Comparison of ENCODE assay signal across 8 mouse cellular contexts in the genomic region with DNA sequence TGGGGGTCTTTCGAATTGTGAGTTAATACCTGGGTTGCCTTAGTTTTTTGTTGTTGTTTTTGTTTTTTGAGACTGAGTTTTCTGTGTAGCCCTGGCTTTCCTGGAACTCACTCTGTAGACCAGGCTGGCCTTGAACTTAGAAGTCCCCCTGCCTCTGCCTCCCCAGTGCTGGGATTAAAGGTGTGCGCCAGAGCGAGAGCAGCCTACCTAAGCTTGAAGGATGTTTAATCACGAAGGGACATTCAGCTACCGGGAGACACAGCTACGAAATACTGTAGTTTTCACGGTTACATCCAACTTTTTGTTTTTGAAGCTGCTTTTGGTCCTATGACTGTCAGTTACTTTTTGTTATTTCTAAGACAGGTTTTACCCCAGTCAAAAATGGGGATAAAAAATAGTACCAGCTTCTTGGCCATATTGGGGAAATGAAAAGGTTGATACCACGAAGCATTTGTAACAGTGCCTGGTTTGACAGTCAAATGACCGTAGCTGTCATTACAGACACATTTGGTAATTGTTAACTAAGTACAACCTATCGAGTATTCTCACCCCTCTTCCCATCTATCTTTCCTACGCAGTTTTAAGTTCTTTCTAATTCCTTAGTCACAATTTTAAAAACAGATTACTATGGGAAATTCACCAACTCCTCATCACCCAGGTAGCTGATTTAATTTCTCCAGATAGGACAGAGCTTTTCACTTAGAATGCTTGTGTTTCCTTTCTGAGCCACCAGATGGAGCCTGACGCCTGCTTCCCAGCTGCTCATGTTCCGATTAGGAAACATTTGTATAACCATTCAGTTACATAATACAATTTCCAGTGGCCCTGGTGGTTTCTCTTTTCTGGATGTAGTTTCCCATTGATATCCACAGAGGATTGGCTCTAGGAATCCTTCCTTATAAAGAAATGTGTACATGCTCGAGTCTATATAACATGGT. TPM values are rescaled to one million over a fixed set of nuclear protein-coding genes. Genes with fewer than 3 reads are reported as not detected.
DNase-seq lines count a peak whose midpoint lies in the region; ATAC-seq and TF ChIP-seq lines count a peak whose summit lies in the region.

No protein-coding gene starts in this region.

- peak; percentile 68 for DNase-seq in ES-E14 (ENCODE audit: low read depth, low spot score)
- DNase-seq in c-Kit-positive CD71-positive TER-119-positive erythroid progenitor cells, embryonic 14.5 days (ENCODE audit: low spot score), result peak; percentile 76
- DNase-seq in heart, postnatal 10 days, result peak; percentile 84 to 88
- DNase-seq in kidney, postnatal 36 days, result peak; percentile 84 to 89
- DNase-seq in liver, embryonic 14.5 days (ENCODE audit: low read depth in 3 of 3, low spot score in 3 of 3), result peak; percentile 63 to 68 (median 66)
- DNase-seq in neural tube, embryonic 10.5 days (ENCODE audit: extremely low spot score, low spot score), result peak; percentile 44

- no peaks in the 10 kb centered on the region for H3K27me3 ChIP-seq in forebrain, embryonic 12.5 days
- H3K27me3 ChIP-seq in liver, embryonic 14.5 days (ENCODE audit: control insufficient read depth, insufficient read depth, low read length), result no peaks in the 10 kb centered on the region
- H3K27me3 ChIP-seq in testis, adult 2 months (ENCODE audit: control insufficient read depth, insufficient read depth, low read length), result no peaks in the 10 kb centered on the region

- peak overlapping the region; percentile 99 for H3K9ac ChIP-seq in ES-E14 (ENCODE audit: insufficient read depth, low read depth, low read length, poor library complexity, severe bottlenecking)
- H3K9ac ChIP-seq in forebrain, embryonic 12.5 days, result peak overlapping the region; percentile 83
- H3K9ac ChIP-seq in liver, embryonic 14.5 days (replicated peaks), result peak overlapping the region; percentile 85

- peak overlapping the region; percentile 91; the same call in 1 of the 2 replicates for H3K27ac ChIP-seq in ES-E14 (ENCODE audit: insufficient read depth, low read depth, low read length, poor library complexity, severe bottlenecking)
- peak overlapping the region; percentile 86; the same call in 1 of the 2 replicates for H3K27ac ChIP-seq in forebrain, embryonic 12.5 days
- peak overlapping the region; percentile 69; the same call in 1 of the 2 replicates for H3K27ac ChIP-seq in liver, embryonic 14.5 days
- H3K27ac ChIP-seq in testis, adult 2 months (ENCODE audit: control insufficient read depth, insufficient read depth, low read depth, low read length), result peak overlapping the region; percentile 34; the same call in 1 of the 2 replicates

- WGBS in forebrain, embryonic 12.5 days, result 51% methylated on average over 14 of the region's 14 CpGs
- 28% methylated on average over 14 of the region's 14 CpGs for WGBS in liver, embryonic 14.5 days (ENCODE audit: insufficient replicate concordance)

- no peak for ATAC-seq in forebrain, embryonic 12.5 days (ENCODE audit: low FRiP score)
- ATAC-seq in liver, embryonic 14.5 days (ENCODE audit: insufficient read depth), result no peak

- peak overlapping the region; percentile 83 for H3K4me2 ChIP-seq in forebrain, embryonic 12.5 days
- H3K4me2 ChIP-seq in liver, embryonic 14.5 days (ENCODE audit: low read depth), result peak overlapping the region; percentile 95

- H3K36me3 ChIP-seq in ES-E14 (ENCODE audit: control insufficient read depth, insufficient read depth, low read length, poor library complexity, severe bottlenecking), result peaks cover 10% of the 10 kb centered on the region
- peaks cover 21% of the 10 kb centered on the region for H3K36me3 ChIP-seq in forebrain, embryonic 12.5 days (replicated peaks)
- H3K36me3 ChIP-seq in liver, embryonic 14.5 days (replicated peaks; ENCODE audit: control insufficient read depth, insufficient read depth, low read depth), result peaks cover 10% of the 10 kb centered on the region
- no peaks in the 10 kb centered on the region; the same call in 1 of the 2 replicates for H3K36me3 ChIP-seq in testis, adult 2 months (ENCODE audit: control insufficient read depth, insufficient read depth, low read length)

- H3K9me3 ChIP-seq in ES-E14 (ENCODE audit: control insufficient read depth, insufficient read depth, low read depth, low read length), result no peaks in the 10 kb centered on the region
- H3K9me3 ChIP-seq in forebrain, embryonic 12.5 days, result no peaks in the 10 kb centered on the region
- no peaks in the 10 kb centered on the region for H3K9me3 ChIP-seq in liver, embryonic 14.5 days (ENCODE audit: control insufficient read depth, low read length)

- peak overlapping the region; percentile 85 to 96 for H3K4me3 ChIP-seq in ES-E14 (ENCODE audit: insufficient read depth in 1 of 2, low read depth in 1 of 2, low read length in 2 of 2, poor library complexity in 1 of 2, severe bottlenecking in 1 of 2)
- H3K4me3 ChIP-seq in forebrain, embryonic 12.5 days (replicated peaks), result peak overlapping the region; percentile 78
- peak overlapping the region; percentile 36 to 87 for H3K4me3 ChIP-seq in liver, embryonic 14.5 days (ENCODE audit: insufficient read depth in 1 of 2, low read depth in 2 of 2, low read length in 2 of 2)
- H3K4me3 ChIP-seq in testis, adult 2 months (ENCODE audit: control insufficient read depth, low read depth, low read length), result peak overlapping the region; percentile 28; the same call in 1 of the 2 replicates

- no peak for TF ChIP-seq EP300 in liver, embryonic 14.5 days (IDR thresholded peaks at IDR 0.05; ENCODE audit: low read depth)

- H3K4me1 ChIP-seq in ES-E14 (ENCODE audit: control insufficient read depth in 2 of 2, insufficient read depth in 2 of 2, low read length in 2 of 2, poor library complexity in 1 of 2), result peaks cover 0 to 5% of the 10 kb centered on the region in 2 experiments; a peak in 1 of 4 replicates
- H3K4me1 ChIP-seq in forebrain, embryonic 12.5 days, result peaks cover 24% of the 10 kb centered on the region
- peaks cover 4 to 16% of the 10 kb centered on the region in 2 experiments for H3K4me1 ChIP-seq in liver, embryonic 14.5 days (replicated peaks; ENCODE audit: control insufficient read depth in 2 of 2, insufficient read depth in 2 of 2, low read length in 1 of 2)
- H3K4me1 ChIP-seq in testis, adult 2 months (ENCODE audit: control insufficient read depth, insufficient read depth, low read length), result peaks cover 6% of the 10 kb centered on the region

- TF ChIP-seq POLR2A in testis, adult 2 months (IDR thresholded peaks at IDR 0.05; ENCODE audit: control insufficient read depth, low read depth, low read length), result no peak

- in situ Hi-C loops in ES-E14 (cut with MboI; ENCODE audit: low sequenced_read_pairs in 2 of 2, unreplicated experiment in 2 of 2), result no loop called here

- intact Hi-C loops in heart, postnatal 10 days (cut with DNase I), result loop anchor here (2.0 to 10.0 kb wide), 2 partner anchors 17 to 299 kb away; no protein-coding TSS in a partner anchor

- peak; percentile 83 for TF ChIP-seq CTCF in liver, embryonic 14.5 days (IDR thresholded peaks at IDR 0.05; ENCODE audit: low read depth)
- TF ChIP-seq CTCF in testis, adult 2 months (IDR thresholded peaks at IDR 0.05; ENCODE audit: control insufficient read depth, insufficient read depth, insufficient replicate concordance, low read depth, low read length), result no peak

TF ChIP-seq in ES-E14, 5 proteins besides CTCF, POLR2A, EP300 and RAD21:
- TF ChIP-seq MAFK (IDR thresholded peaks at IDR 0.05; ENCODE audit: insufficient read depth, low read depth, low read length), result no peak
- peak; percentile 62; the same call in 1 of the 2 replicates for TF ChIP-seq ZC3H11A (IDR thresholded peaks at IDR 0.05; ENCODE audit: borderline replicate concordance, low read depth, low read length)

RNA-seq across cellular contexts. Expression of a gene that starts 1.5 kb away (rescaled TPM):
- 36.9 and 39.7 TPM in 2 replicates for total RNA-seq in ES-E14 (2012; rRNA removed)
- 9.9 and 10.4 TPM in 2 replicates for polyA plus RNA-seq in forebrain, embryonic 12.5 days (2016; fragmentation: Nextera tagmentation; extraction: Ambion mirVana)
- total RNA-seq in heart, postnatal 10 days (2021), result 1 to 10 TPM; 5.4 to 5.9 TPM
- polyA plus RNA-seq in liver, embryonic 14.5 days (2012; rRNA removed), result 2.2 and 3.9 TPM in 2 replicates
- 2.4 and 2.8 TPM in 2 replicates for polyA plus RNA-seq in liver, embryonic 14.5 days (2014; fragmentation: Nextera tagmentation; extraction: Ambion mirVana)
- polyA plus RNA-seq in testis, adult 2 months (2012; rRNA removed), result 2.9 and 3.7 TPM in 2 replicates

RNA-seq across cellular contexts. Expression of a gene that starts 20.6 kb away (rescaled TPM):
- 7.1 and 8.7 TPM in 2 replicates for total RNA-seq in ES-E14 (2012; rRNA removed)
- polyA plus RNA-seq in forebrain, embryonic 12.5 days (2016; fragmentation: Nextera tagmentation; extraction: Ambion mirVana), result 33.1 and 36.8 TPM in 2 replicates
- 10 to 100 TPM; 13.3 to 13.8 TPM for total RNA-seq in heart, postnatal 10 days (2021)
- 2.6 and 4.1 TPM in 2 replicates for polyA plus RNA-seq in liver, embryonic 14.5 days (2012; rRNA removed)
- polyA plus RNA-seq in liver, embryonic 14.5 days (2014; fragmentation: Nextera tagmentation; extraction: Ambion mirVana), result 16.3 and 20.2 TPM in 2 replicates
- polyA plus RNA-seq in testis, adult 2 months (2012; rRNA removed), result 2.8 and 3.0 TPM in 2 replicates

RNA-seq across cellular contexts. Expression of a gene that starts 40.0 kb away (rescaled TPM):
- 0.09 and 0.48 TPM in 2 replicates for total RNA-seq in ES-E14 (2012; rRNA removed)
- 0.47 and 0.49 TPM in 2 replicates for polyA plus RNA-seq in forebrain, embryonic 12.5 days (2016; fragmentation: Nextera tagmentation; extraction: Ambion mirVana)
- total RNA-seq in heart, postnatal 10 days (2021), result under 1 TPM; 0.20 to 0.50 TPM
- polyA plus RNA-seq in liver, embryonic 14.5 days (2012; rRNA removed), result 1.2 and 2.1 TPM in 2 replicates
- polyA plus RNA-seq in liver, embryonic 14.5 days (2014; fragmentation: Nextera tagmentation; extraction: Ambion mirVana), result 3.1 and 3.4 TPM in 2 replicates
- not detected in 2 replicates for polyA plus RNA-seq in testis, adult 2 months (2012; rRNA removed)

Comparison
In these comparisons a context has a peak if more than half of its experiments do, and no peak if none do; other contexts are left out.
1. H3K27ac ChIP-seq: peak in every context shown above with its lines; median percentile 91 in ES-E14; 86 in forebrain, embryonic 12.5 days; 69 in liver, embryonic 14.5 days; 34 in testis, adult 2 months.
2. H3K4me3 ChIP-seq: peak in every context shown above with its lines; median percentile 90 in ES-E14; 78 in forebrain, embryonic 12.5 days; 62 in liver, embryonic 14.5 days; 28 in testis, adult 2 months.